9 mouse cellular contexts compared by ENCODE assay signal in the genomic region with DNA sequence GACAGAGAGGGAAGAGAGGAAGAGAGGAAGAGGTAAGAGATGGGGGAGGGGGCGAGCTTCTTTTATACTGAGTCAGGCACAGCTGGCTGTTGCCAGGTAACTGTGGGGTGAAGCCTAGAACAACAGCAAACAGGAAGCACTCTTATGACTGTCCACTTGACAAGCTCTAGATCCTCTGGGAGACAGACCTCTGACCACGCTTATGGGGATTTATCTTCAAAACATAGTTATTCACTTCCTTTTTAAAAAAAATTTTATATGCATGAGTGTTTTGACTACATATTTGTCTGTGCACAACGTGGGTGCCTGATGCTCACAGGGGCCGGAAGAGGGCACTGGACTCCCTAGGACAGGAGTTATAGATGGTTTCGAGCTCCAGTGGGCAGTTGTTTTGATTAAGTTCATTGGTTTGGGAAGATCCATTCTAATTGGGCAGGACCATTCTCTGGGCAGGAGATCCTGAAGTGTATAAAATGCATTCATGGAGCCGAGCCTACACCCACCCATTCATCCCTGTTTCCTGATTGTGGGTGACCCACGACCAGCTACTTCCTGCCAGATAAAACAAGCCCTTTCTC. TPM values are rescaled to one million over a fixed set of nuclear protein-coding genes. Genes with fewer than 3 reads are reported as not detected.
DNase-seq lines count a peak whose midpoint lies in the region; ATAC-seq lines count a peak whose summit lies in the region.
"Had no signal": no experiment of that assay in that cellular context is flagged by ENCODE, and none has a peak within 500 bp of the region (broad histone marks: within the 10 kb centered on the region; RNA-seq: fewer than 3 reads in every experiment).

No protein-coding gene starts in this region.

- no peaks in the 10 kb centered on the region for H3K27me3 ChIP-seq in heart, embryonic 12.5 days (replicated peaks)
- H3K27me3 ChIP-seq in hindbrain, embryonic 15.5 days = no peaks in the 10 kb centered on the region

- no peak for ATAC-seq in heart, embryonic 12.5 days (ENCODE audit: insufficient number of reproducible peaks, low FRiP score)
- ATAC-seq in CD4-positive, CD25-positive, alpha-beta regulatory T cell, adult 4 months = peak; percentile 59
- no peak for ATAC-seq in hindbrain, embryonic 15.5 days (ENCODE audit: low FRiP score, low read depth)

- H3K27ac ChIP-seq in heart, embryonic 12.5 days (ENCODE audit: poor library complexity, severe bottlenecking) = no peak overlapping the region
- no peak overlapping the region; the same call in 1 of the 2 replicates for H3K27ac ChIP-seq in hindbrain, embryonic 15.5 days (replicated peaks)

- no peak overlapping the region for H3K4me3 ChIP-seq in heart, embryonic 12.5 days
- no peak overlapping the region for H3K4me3 ChIP-seq in hindbrain, embryonic 15.5 days

- peaks cover 24% of the 10 kb centered on the region for H3K4me1 ChIP-seq in heart, embryonic 12.5 days (replicated peaks)
- H3K4me1 ChIP-seq in hindbrain, embryonic 15.5 days (replicated peaks) = peaks cover 24% of the 10 kb centered on the region

- H3K36me3 ChIP-seq in heart, embryonic 12.5 days = no peaks in the 10 kb centered on the region
- no peaks in the 10 kb centered on the region for H3K36me3 ChIP-seq in hindbrain, embryonic 15.5 days

- intact Hi-C loops in heart, postnatal 25 days (cut with DNase I) = no loop called here

- no peak for DNase-seq in heart, postnatal 25 days (ENCODE audit: low spot score)
- peak; percentile 64 for DNase-seq in naive thymus-derived CD4-positive, alpha-beta T cell, adult 2 months (ENCODE audit: low read depth)
- DNase-seq in layer of hippocampus, adult 11-12 months (ENCODE audit: low spot score) = no peak
- no peak for DNase-seq in ovary, postnatal 10 days (ENCODE audit: low spot score)
- no peak for DNase-seq in embryo, embryonic 9.5 days (ENCODE audit: extremely low spot score)
- DNase-seq: right cerebral cortex, postnatal 14 days had no signal

- H3K9me3 ChIP-seq in heart, embryonic 12.5 days (replicated peaks) = no peaks in the 10 kb centered on the region
- no peaks in the 10 kb centered on the region for H3K9me3 ChIP-seq in hindbrain, embryonic 15.5 days

- no peak overlapping the region for H3K9ac ChIP-seq in heart, embryonic 12.5 days
- H3K9ac ChIP-seq in hindbrain, embryonic 15.5 days = no peak overlapping the region

- 25% methylated on average over 7 of the region's 7 CpGs for WGBS in heart, embryonic 12.5 days
- WGBS in hindbrain, embryonic 15.5 days = 28% methylated on average over 7 of the region's 7 CpGs

- H3K4me2 ChIP-seq in heart, embryonic 12.5 days = peak overlapping the region; percentile 49
- H3K4me2 ChIP-seq in hindbrain, embryonic 15.5 days = peak overlapping the region; percentile 19

RNA-seq across cellular contexts. Expression of gene Spo11, which starts 0.8 kb away (rescaled TPM):
- polyA plus RNA-seq in heart, embryonic 12.5 days (2016; fragmentation: Nextera tagmentation; extraction: Ambion mirVana) = 0.26 and 0.30 TPM in 2 replicates
- total RNA-seq in heart, postnatal 25 days (2021) = not detected
- 1 to 10 TPM; 3.3 to 3.8 TPM for polyA plus RNA-seq in CD4-positive, CD25-positive, alpha-beta regulatory T cell, adult 4 months (2017; shearing (Covaris generic))
- polyA plus RNA-seq in hindbrain, embryonic 15.5 days (2015; fragmentation: Nextera tagmentation; extraction: Ambion mirVana) = 0.96 and 1.4 TPM in 2 replicates

RNA-seq across cellular contexts. Expression of gene Rae1, which starts 23.2 kb away (rescaled TPM):
- 102 and 103 TPM in 2 replicates for polyA plus RNA-seq in heart, embryonic 12.5 days (2016; fragmentation: Nextera tagmentation; extraction: Ambion mirVana)
- 10 to 100 TPM; 24.4 to 25.3 TPM for total RNA-seq in heart, postnatal 25 days (2021)
- 10 to 100 TPM; 44.2 to 44.5 TPM for polyA plus RNA-seq in CD4-positive, CD25-positive, alpha-beta regulatory T cell, adult 4 months (2017; shearing (Covaris generic))
- 111 and 112 TPM in 2 replicates for polyA plus RNA-seq in hindbrain, embryonic 15.5 days (2015; fragmentation: Nextera tagmentation; extraction: Ambion mirVana)

RNA-seq across cellular contexts. Expression of gene Bmp7, which starts 36.6 kb away (rescaled TPM):
- polyA plus RNA-seq in heart, embryonic 12.5 days (2016; fragmentation: Nextera tagmentation; extraction: Ambion mirVana) = 67.2 and 70.8 TPM in 2 replicates
- total RNA-seq in heart, postnatal 25 days (2021) = 1 to 10 TPM in 1 of 2 experiments, under 1 TPM in 1; 0.83 to 1.6 TPM
- 10 to 100 TPM; 11.6 to 18.9 TPM for polyA plus RNA-seq in CD4-positive, CD25-positive, alpha-beta regulatory T cell, adult 4 months (2017; shearing (Covaris generic))
- 16.6 and 17.7 TPM in 2 replicates for polyA plus RNA-seq in hindbrain, embryonic 15.5 days (2015; fragmentation: Nextera tagmentation; extraction: Ambion mirVana)

RNA-seq across cellular contexts. Expression of gene Rbm38, which starts 43.5 kb away (rescaled TPM):
- polyA plus RNA-seq in heart, embryonic 12.5 days (2016; fragmentation: Nextera tagmentation; extraction: Ambion mirVana) = 146 and 147 TPM in 2 replicates
- 100 to 1,000 TPM; 167 to 223 TPM for total RNA-seq in heart, postnatal 25 days (2021)
- polyA plus RNA-seq in CD4-positive, CD25-positive, alpha-beta regulatory T cell, adult 4 months (2017; shearing (Covaris generic)) = 100 to 1,000 TPM; 154 to 194 TPM
- 14.1 and 17.3 TPM in 2 replicates for polyA plus RNA-seq in hindbrain, embryonic 15.5 days (2015; fragmentation: Nextera tagmentation; extraction: Ambion mirVana)
